Mouse (Mus musculus) lung, postnatal 36 days (tissue): ENCODE results near the gene Padi6.

Experiments
- DNase-seq: peaks from one replicate; pipeline ENCODE4 v3.0.0; 2022; ENCODE audit warnings: mixed read lengths

Gene Padi6

DNA sequence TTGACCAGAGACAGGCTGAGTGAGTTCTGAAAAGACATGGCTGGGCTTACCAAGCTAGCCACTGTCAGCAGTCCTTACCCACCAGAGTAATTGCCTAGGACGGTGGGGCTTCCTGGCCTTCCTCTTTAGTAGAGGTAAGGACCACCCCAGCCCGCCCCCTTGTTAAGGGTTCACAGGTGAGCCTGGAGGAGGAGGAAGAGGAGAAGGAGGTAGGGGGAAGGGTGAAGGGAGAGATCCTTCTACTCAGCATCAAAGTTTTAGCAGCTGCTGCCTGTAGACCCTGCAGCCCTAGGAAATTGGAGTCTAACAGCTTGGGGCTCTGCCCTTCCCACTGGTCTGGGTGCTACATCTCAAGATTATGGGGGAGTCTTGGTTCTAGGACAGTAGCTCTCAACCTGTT, at the start of gene Padi6:
Gene Padi6, minus strand, starts transcription at position 101 of the 400 bp plus-strand sequence.
- DNase-seq: no peak

DNA sequence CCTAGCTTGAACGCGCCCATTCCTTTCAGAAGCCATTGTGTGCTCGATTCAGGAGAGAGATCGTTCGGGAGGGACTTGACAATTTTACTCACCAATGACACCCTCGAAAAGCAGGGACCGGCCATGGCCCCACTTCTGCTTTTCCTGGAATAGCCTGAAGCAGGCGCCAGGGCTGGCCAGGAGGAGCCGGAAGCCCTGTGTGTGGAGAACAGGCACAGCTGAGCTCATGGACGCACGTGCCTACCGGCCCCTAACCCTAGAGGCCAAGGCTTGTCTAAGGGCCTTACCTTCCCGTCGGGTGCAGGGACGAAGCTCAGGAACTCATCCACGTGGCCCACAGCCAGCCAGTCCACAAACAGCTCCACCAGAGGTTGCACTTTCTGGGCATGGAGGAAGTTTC, 48.6 kb upstream of the Padi6 start:
- DNase-seq: no peak

- DNase-seq: no peak
These were observed 47.5 kb upstream of the Padi6 start for GRCm38 (mm10) chr4:140789983-140790382.

- DNase-seq: peak; percentile 86
These were observed 46.5 kb upstream of the Padi6 start for GRCm38 (mm10) chr4:140788983-140789382.

GRCm38 (mm10) chr4:140788264-140788663, 45.8 kb upstream of the Padi6 start:
- no peak for DNase-seq

DNA sequence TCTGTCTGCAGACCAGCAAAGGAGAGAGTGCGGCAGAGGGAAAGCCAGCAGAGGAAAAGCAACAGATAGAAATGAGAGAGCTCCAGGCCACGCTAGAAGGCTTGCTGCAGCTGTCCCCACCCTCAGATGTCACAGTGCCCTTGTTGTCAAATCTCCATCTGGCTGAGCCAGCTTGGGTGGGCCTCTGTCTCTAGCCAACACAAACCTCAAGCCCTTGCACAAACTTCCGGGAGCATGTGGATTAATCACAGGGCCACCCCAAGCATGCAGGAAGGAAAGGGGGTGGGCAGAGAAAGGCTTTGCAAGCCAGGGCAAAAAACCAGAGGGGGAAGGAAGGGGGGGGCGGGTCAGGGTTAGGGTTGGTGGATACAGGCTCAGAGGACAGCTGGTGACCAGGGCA, 45.0 kb upstream of the Padi6 start:
- peak; percentile 84 for DNase-seq

DNA sequence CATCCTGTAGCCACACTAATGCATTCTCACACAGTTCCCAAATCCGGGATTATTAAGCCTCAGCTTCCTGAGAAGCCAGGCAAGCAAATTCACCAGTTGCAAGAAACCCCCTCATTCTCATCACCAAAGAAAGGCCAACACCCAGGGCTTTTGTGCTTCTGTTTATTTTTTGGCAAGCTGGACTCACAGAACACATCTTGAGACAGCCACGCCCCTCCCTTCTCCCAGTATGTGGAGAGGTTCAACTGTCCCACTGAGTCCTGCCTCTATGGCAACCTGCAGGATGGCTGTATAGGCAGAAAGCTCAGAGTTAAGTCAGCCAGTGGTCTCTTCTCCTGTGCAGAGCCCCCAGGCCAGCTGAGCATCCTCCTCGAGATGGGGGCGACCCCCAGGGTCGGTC, 42.8 kb upstream of the Padi6 start:
- DNase-seq: no peak

- no peak for DNase-seq
These were observed 42.0 kb upstream of the Padi6 start for GRCm38 (mm10) chr4:140784292-140784945.

DNA sequence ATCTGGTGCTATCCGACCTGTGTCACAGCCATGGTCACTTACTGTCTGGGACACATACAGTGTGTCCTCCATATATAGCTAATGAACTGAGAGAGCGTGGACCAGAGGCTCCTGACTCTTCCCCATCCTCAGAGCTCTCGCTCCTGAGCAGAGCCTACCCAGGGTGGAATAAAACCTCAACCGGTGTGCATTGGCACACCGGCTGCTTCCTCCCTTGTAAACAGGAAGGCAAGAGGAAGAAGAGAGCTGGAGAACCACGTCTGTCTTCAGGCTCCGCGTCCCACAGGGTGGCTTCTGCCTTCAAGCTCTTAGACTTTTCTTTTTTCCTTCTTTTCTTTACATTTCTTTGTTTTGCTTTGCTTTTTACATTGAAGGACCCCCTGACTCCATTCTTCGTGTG, 40.4 kb upstream of the Padi6 start:
- no peak for DNase-seq

- no peak for DNase-seq
These were observed 38.1 kb upstream of the Padi6 start for GRCm38 (mm10) chr4:140780507-140780906.

GRCm38 (mm10) chr4:140779803-140780397, 37.5 kb upstream of the Padi6 start:
- peak; percentile 44 for DNase-seq

DNA sequence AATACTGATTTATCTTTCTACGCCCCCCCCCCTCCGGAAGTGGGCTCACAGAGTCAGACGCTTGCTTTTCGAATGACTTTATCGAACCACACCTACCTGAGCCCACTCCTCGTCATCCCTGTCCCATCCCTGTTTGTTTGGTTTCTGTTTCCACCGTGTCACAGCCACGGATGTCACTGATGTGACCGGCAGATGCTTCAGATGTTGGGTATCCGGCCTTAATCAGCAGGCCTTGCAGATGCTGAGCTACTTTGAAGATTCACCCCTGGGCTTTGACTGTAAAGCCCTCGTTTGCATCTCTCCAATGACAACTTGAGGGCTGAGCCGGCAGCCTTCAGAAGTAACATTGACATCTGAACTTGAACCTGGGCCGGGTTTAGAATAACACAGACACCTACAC, 34.2 kb upstream of the Padi6 start:
- no peak for DNase-seq

GRCm38 (mm10) chr4:140775876-140776275, 33.4 kb upstream of the Padi6 start:
- DNase-seq: no peak

- DNase-seq: no peak
These were observed 32.5 kb upstream of the Padi6 start for GRCm38 (mm10) chr4:140774893-140775292.

DNA sequence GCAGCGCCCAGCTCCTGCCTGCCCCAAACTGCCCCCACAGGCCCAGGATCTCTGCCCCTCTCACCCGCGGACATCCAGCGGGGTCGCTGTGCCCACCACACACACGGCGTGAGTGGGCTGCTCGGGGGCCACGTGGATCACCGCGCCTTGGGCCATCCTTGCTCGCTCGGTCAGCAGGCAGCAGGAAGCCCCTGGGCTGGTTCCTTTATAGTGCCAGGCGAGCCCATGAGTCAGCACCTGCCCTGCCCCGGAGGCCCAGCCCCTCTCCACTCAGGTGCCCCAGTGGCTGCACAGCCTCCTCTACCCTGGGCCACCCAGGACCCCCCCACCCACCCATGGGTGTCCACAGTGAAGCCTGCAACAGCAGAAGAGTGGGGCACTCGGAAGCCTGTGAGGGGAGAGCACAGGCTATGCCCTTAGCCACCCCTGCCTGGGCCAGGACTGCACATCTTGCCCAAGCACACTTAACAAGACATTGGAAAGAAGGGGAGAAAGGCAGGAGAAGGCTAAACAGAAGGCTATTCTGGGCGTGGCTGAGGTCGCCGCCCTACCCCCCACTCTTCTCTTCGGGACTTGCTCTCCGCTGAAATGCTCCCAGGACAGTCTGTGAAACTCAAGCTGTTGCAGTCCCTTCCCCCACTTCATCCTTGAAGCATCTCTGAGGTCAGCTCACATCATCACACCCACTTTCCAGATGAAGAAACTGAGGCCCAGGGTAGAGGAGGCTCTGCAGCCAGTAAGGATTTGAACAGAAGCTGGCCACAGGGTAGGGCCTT, 31.8 kb upstream of the Padi6 start, which contains the start of gene Padi4:
Gene Padi4, minus strand, starts transcription at position 212 of the 776 bp plus-strand sequence.
- no peak for DNase-seq

- peak; percentile 65 for DNase-seq
These were observed 28.6 kb upstream of the Padi6 start for GRCm38 (mm10) chr4:140771091-140771490.

DNA sequence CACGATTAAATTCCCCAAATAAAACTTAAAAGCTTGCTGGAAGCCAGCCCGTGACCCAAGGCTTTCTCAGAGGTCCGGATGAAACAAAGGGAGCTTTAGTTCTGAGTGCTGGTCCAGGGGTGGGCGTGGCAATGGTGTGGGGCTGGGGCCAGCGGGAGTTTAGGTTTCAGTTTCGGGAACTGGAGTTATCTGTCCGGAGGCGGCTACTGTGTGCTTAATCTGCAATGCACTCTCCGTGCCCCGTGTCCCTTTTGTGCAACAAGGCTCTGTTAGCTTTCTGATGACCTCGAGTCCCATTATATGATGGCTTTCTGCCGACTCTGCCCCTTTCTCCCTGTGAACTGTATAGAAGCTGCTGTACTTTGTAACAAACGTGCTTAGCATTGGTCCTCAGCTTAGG, 28.0 kb upstream of the Padi6 start:
- peak; percentile 71 for DNase-seq

GRCm38 (mm10) chr4:140768973-140769372, 26.5 kb upstream of the Padi6 start:
- DNase-seq: no peak

- no peak for DNase-seq
These were observed 23.5 kb upstream of the Padi6 start for GRCm38 (mm10) chr4:140765936-140766335.

- DNase-seq: peak; percentile 81
These were observed 20.7 kb upstream of the Padi6 start for GRCm38 (mm10) chr4:140763158-140763557.

DNA sequence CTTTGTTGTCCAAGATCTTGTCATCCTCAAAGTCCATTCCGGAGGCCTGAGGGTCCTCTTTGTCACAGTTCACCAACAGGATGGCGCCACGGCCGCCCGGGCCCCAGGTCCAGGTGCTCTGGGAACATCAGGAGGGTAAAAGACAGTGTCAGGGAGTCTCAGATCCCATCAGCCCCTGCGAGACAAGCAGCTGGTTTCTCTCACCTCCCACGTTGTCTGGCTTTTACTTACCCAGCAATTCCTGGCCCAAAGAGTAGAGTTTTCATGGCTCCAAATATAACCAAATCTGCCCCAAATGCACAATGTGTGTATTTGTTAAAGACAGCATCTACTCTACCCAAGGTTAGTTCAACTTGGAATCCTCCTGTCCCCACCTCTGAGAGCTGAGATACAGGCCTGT, 19.2 kb upstream of the Padi6 start:
- peak; percentile 48 for DNase-seq

DNA sequence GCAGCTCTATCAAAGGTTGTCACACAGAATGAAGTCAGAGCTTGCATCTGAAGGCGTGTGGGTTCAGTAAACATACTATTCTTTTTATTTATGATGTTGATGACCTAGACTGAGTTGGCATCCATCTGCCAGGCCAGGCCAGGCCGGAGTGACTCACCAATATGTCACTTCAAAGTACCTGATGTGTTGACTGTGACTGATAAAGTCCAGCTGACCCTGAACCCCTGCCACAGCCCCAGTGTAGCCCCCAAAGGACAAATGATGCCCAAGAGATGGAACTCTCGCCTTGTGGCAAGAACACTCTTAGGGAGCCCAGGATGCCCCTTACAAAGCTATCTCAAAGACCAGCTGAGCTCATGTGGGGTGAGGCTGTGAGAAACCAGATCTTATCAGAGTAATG, 13.4 kb upstream of the Padi6 start:
- no peak for DNase-seq

GRCm38 (mm10) chr4:140753366-140753765, 10.9 kb upstream of the Padi6 start:
- DNase-seq: no peak

- DNase-seq: peak; percentile 59
These were observed 7.9 kb upstream of the Padi6 start for GRCm38 (mm10) chr4:140750328-140750727.
